ENCODE assay signal across 8 mouse cellular contexts in the genomic region with DNA sequence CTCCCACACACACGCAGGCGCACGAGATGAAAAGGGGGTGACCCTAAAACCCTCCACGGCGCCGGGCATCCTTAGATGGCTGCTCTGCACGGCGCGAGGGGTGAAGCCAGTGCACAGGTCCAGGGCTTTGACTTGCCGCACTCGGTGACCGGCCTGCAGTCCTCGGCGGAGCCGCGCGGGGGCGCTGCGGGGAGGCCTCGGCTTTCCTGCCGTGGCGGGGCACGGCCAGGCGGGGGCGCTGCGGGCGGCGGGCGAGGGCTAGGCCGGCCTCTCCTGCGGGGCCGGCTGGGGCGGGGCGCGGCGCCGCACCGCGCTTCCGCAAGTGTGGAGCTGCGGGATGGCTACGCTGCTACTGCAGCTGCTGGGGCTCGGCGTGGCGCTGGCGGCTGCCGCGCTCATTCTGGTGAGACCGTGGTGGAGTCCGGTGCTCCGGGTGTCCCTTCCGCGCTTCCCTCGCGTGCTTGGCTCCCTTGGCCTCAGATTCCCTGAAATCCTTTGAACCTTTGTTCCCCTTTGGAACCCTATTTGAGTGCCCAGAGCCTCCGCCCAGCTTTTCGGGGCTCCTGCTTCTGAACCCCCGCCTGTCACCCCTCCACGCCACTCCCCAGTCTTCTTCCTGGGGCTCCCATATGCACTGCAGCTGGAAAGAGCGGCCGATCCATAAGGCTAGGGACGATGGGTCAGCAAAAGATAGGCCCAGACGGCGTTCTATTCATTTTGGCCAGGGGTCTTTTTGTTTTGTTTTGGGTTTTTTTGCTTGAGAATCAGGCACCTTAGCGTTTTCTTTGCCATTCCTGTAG. TPM values are rescaled to one million over a fixed set of nuclear protein-coding genes. Genes with fewer than 3 reads are reported as not detected.
A peak's percentile ranks its signal among the peaks of the same experiment; 100 is the strongest.
DNase-seq lines count a peak whose midpoint lies in the region; ATAC-seq lines count a peak whose summit lies in the region.

A gene (minus strand): TSS at position 147 of the 800 bp plus-strand sequence.
A gene (plus strand): TSS at position 293 of the 800 bp plus-strand sequence.

- peak within 1 kb of the TSS; percentile 91 for H3K4me3 ChIP-seq in intestine, embryonic 14.5 days (ENCODE audit: low read depth, low read length)

- DNase-seq in adipocyte (ENCODE audit: low spot score): peak; percentile 85
- peak; percentile 82 for DNase-seq in embryo, embryonic 10.5 days (ENCODE audit: low spot score)
- DNase-seq in gastrocnemius, postnatal 25 days: peak; percentile 87
- peak; percentile 100 for DNase-seq in intestine, embryonic 14.5 days (ENCODE audit: low spot score)
- peak; percentile 77 to 87 for DNase-seq in left cerebral cortex, postnatal 10 days (ENCODE audit: extremely low spot score in 1 of 2, low spot score in 2 of 2)
- DNase-seq in right cerebral cortex, postnatal 10 days (ENCODE audit: low spot score in 2 of 2): peak; percentile 89
- DNase-seq in urinary bladder, postnatal 25 days (ENCODE audit: low spot score): peak; percentile 97

- WGBS in intestine, embryonic 14.5 days: under 1% methylated on average over 60 of the region's 65 CpGs

- H3K9ac ChIP-seq in intestine, embryonic 14.5 days (ENCODE audit: low read length): peak within 1 kb of the TSS; percentile 94

- H3K27ac ChIP-seq in intestine, embryonic 14.5 days (ENCODE audit: low read depth): peak within 1 kb of the TSS; percentile 99

- H3K4me2 ChIP-seq in intestine, embryonic 14.5 days (ENCODE audit: low read length): peak within 1 kb of the TSS; percentile 87

- no peaks in the 10 kb centered on the region for H3K9me3 ChIP-seq in intestine, embryonic 14.5 days (ENCODE audit: control insufficient read depth, low read length)

- H3K36me3 ChIP-seq in intestine, embryonic 14.5 days (ENCODE audit: control insufficient read depth, insufficient read depth, low read length): peaks cover 42% of the 10 kb centered on the region

- no peaks in the 10 kb centered on the region for H3K27me3 ChIP-seq in intestine, embryonic 14.5 days (replicated peaks; ENCODE audit: control insufficient read depth, insufficient read depth, low read length)

- intact Hi-C loops in left cerebral cortex, postnatal 10 days (cut with DNase I): loop anchor here (5.0 to 10.0 kb wide), 3 partner anchors 67 to 619 kb away; no protein-coding TSS in a partner anchor

- ATAC-seq in intestine, embryonic 14.5 days (replicated peaks; ENCODE audit: low FRiP score, low TSS enrichment, low read depth): peak; percentile 92
- peak; percentile 80 for ATAC-seq in megakaryocyte progenitor cell, adult 5-6 weeks (replicated peaks; ENCODE audit: poor library complexity)

- H3K4me1 ChIP-seq in intestine, embryonic 14.5 days (replicated peaks; ENCODE audit: control insufficient read depth, insufficient read depth, low read length): no peaks in the 10 kb centered on the region; the same call in 1 of the 2 replicates

RNA-seq across cellular contexts. Expression of the first gene that starts in this region (rescaled TPM):
- total RNA-seq in gastrocnemius, postnatal 25 days (2021): 1 to 10 TPM; 8.9 to 9.8 TPM
- polyA plus RNA-seq in intestine, embryonic 14.5 days (2014; fragmentation: Nextera tagmentation; extraction: Ambion mirVana): 134 and 141 TPM in 2 replicates
- total RNA-seq in left cerebral cortex, postnatal 10 days (2021): 10 to 100 TPM; 34.9 to 36.3 TPM
- 190 and 219 TPM in 2 replicates for total RNA-seq in megakaryocyte progenitor cell, adult 5-6 weeks (2015)
- total RNA-seq in megakaryocyte progenitor cell, adult 5-6 weeks (2017): 254 and 259 TPM in 2 replicates

RNA-seq across cellular contexts. Expression of the second gene that starts in this region (rescaled TPM):
- total RNA-seq in gastrocnemius, postnatal 25 days (2021): 1 to 10 TPM; 9.3 to 9.4 TPM
- 57.0 and 58.3 TPM in 2 replicates for polyA plus RNA-seq in intestine, embryonic 14.5 days (2014; fragmentation: Nextera tagmentation; extraction: Ambion mirVana)
- total RNA-seq in left cerebral cortex, postnatal 10 days (2021): 10 to 100 TPM; 24.3 to 25.6 TPM
- total RNA-seq in megakaryocyte progenitor cell, adult 5-6 weeks (2015): 55.8 and 67.4 TPM in 2 replicates
- 42.0 and 42.3 TPM in 2 replicates for total RNA-seq in megakaryocyte progenitor cell, adult 5-6 weeks (2017)

Comparison
In these comparisons a context has a peak if more than half of its experiments do, and no peak if none do; other contexts are left out.
1. Peak in every context shown above with its lines: DNase-seq, ATAC-seq, H3K4me3 ChIP-seq and H3K27ac ChIP-seq.
2. RNA of the first gene that starts in this region (total RNA-seq): 190 to 259 TPM in megakaryocyte progenitor cell, adult 5-6 weeks; 34.9 to 36.3 TPM in left cerebral cortex, postnatal 10 days and 8.9 to 9.8 TPM in gastrocnemius, postnatal 25 days; every median in the first group is over 4 times any median in the second.